Mouse (Mus musculus) MEL (cell line): ENCODE results near the gene Nudt19.

Experiments
- CHD2 ChIP-seq: IDR thresholded peaks from 2 replicates; pipeline ENCODE4 v1.6.1; 2011; ENCODE audit warnings: low read length, improper control_type of control experiment
- CTCF ChIP-seq, 3 experiments: IDR thresholded peaks in 2 of 3; conservative IDR thresholded peaks in 1 of 3; 2 replicates each; pipeline ENCODE4 v1.5.1; 2011 to 2012; ENCODE audit warnings: low read length in 3 of 3, low read depth in 2 of 3, mild to moderate bottlenecking in 2 of 3, improper control_type of control experiment in 1 of 3, inconsistent platforms in 1 of 3, mixed read lengths in 1 of 3, moderate library complexity in 1 of 3; ENCODE audit not compliant: control insufficient read depth in 1 of 3, insufficient read depth in 1 of 3, poor library complexity in 1 of 3, severe bottlenecking in 1 of 3
- EP300 ChIP-seq, 2 experiments: IDR thresholded peaks; 2 replicates each; pipeline ENCODE4 v1.6.1; 2011; ENCODE audit warnings: improper control_type of control experiment in 2 of 2, low read length in 2 of 2, low read depth in 1 of 2, mild to moderate bottlenecking in 1 of 2
- JUND ChIP-seq: IDR thresholded peaks from 2 replicates; pipeline ENCODE4 v1.6.1; 2011; ENCODE audit warnings: low read depth, mild to moderate bottlenecking, improper control_type of control experiment, low read length
- KAT2A ChIP-seq: conservative IDR thresholded peaks from 2 replicates; pipeline ENCODE4 v1.6.1; 2012; ENCODE audit warnings: low read depth, low read length, improper control_type of control experiment, inconsistent platforms
- MAX ChIP-seq: IDR thresholded peaks from 2 replicates; pipeline ENCODE4 v1.6.1; 2011; ENCODE audit warnings: low read length, improper control_type of control experiment
- NELFE ChIP-seq: IDR thresholded peaks from 2 replicates; pipeline ENCODE4 v1.6.1; 2011; ENCODE audit warnings: low read depth, low read length, improper control_type of control experiment
- NRF1 ChIP-seq: IDR thresholded peaks from 2 replicates; pipeline ENCODE4 v1.6.1; 2014; ENCODE audit warnings: low read depth, mild to moderate bottlenecking, inconsistent platforms, low read length, improper control_type of control experiment, moderate library complexity; ENCODE audit not compliant: poor library complexity, insufficient read depth, severe bottlenecking
- POLR2A ChIP-seq, 2 experiments: IDR thresholded peaks; 2 replicates each; pipeline ENCODE4 v1.6.1; 2011 to 2012; ENCODE audit warnings: low read length in 2 of 2, mild to moderate bottlenecking in 2 of 2, control low read depth in 1 of 2, improper control_type of control experiment in 1 of 2, low read depth in 1 of 2, moderate library complexity in 1 of 2; ENCODE audit not compliant: control insufficient read depth in 1 of 2, insufficient read depth in 1 of 2, poor library complexity in 1 of 2
- POLR2AphosphoS2 ChIP-seq: IDR thresholded peaks from 2 replicates; pipeline ENCODE4 v1.6.1; 2011; ENCODE audit warnings: low read length, improper control_type of control experiment
- POLR2AphosphoS5 ChIP-seq: IDR thresholded peaks from 2 replicates; pipeline ENCODE4 v1.6.1; 2012; ENCODE audit warnings: low read depth, borderline replicate concordance, mild to moderate bottlenecking, inconsistent platforms, low read length, moderate library complexity, mixed read lengths
- RCOR1 ChIP-seq: IDR thresholded peaks from 2 replicates; pipeline ENCODE4 v1.6.1; 2012; ENCODE audit warnings: low read depth, mild to moderate bottlenecking, inconsistent platforms, low read length, improper control_type of control experiment
- ZC3H11A ChIP-seq: IDR thresholded peaks from 2 replicates; pipeline ENCODE4 v1.6.1; 2012; ENCODE audit warnings: low read depth, mild to moderate bottlenecking, inconsistent platforms, low read length, improper control_type of control experiment

DNA sequence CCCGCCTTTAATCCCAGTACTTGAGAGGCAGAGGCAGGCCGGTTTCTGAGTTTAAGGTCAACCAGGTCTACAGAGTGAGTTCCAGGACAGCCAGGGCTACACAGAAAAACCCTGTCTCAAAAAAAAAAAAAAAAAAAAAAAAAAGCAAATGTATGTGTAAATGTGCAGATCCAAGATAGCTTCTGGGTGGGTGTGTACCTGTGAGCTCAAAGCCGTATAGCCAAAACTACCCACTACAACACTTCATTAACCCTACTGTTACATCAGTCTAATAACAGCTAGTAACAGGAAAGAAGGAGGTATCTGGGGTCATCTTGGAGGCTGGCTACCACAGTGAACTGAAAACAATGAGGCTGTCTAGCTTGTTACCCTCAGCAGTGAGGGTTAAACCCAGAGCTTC lies 3.7 kb upstream of the Nudt19 start:
- TF ChIP-seq CTCF (IDR thresholded peaks at IDR 0.05 in 2 of 3, conservative IDR thresholded peaks at IDR 0.05 in 1 of 3; ENCODE audit: control insufficient read depth in 1 of 3, insufficient read depth in 1 of 3, low read depth in 2 of 3, low read length in 3 of 3, poor library complexity in 1 of 3, severe bottlenecking in 1 of 3) (no peak), EP300 (IDR thresholded peaks at IDR 0.05; ENCODE audit: low read depth in 1 of 2, low read length in 2 of 2) (peak in 1 of 2 experiments; percentile 45; a peak in 2 of 4 replicates), NRF1 (no peak), CHD2 (no peak), RCOR1 (no peak), ZC3H11A (no peak), MAX (no peak), POLR2A (IDR thresholded peaks at IDR 0.05; ENCODE audit: control insufficient read depth in 1 of 2, insufficient read depth in 1 of 2, low read depth in 1 of 2, low read length in 2 of 2, poor library complexity in 1 of 2) (no peak), POLR2AphosphoS5 (no peak), NELFE (no peak), POLR2AphosphoS2 (no peak), KAT2A (no peak), JUND (no peak)
